Mouse (Mus musculus): Measurements from ENCODE around the gene Naaladl2. TPM values are rescaled to one million over a fixed set of nuclear protein-coding genes. Genes with fewer than 3 reads are reported as not detected.

Naaladl2 gene
- total and polyA plus RNA-seq, 3 experiments = 0.05 TPM; not detected in 2

GRCm38 (mm10) chr3:24787451-24788148 lies 356.5 kb downstream of the Naaladl2 start:
- no peaks in the 10 kb centered on the region for H3K9me3 ChIP-seq (replicated peaks)
- H3K4me3 ChIP-seq (ENCODE audit: low read depth, low read length) = no peak overlapping the region
- H3K4me1 ChIP-seq (ENCODE audit: insufficient read depth, low read depth, low read length) = peaks cover 4% of the 10 kb centered on the region
- H3K27me3 ChIP-seq (ENCODE audit: insufficient read depth, low read length) = peaks cover 5% of the 10 kb centered on the region; the same call in 1 of the 2 replicates
- no peak for TF ChIP-seq CTCF (IDR thresholded peaks at IDR 0.05; ENCODE audit: low read depth, low read length)
- no peak for TF ChIP-seq POLR2AphosphoS5 (IDR thresholded peaks at IDR 0.05; ENCODE audit: insufficient replicate concordance, low read depth, low read length)
- no peak for TF ChIP-seq GATA1 (IDR thresholded peaks at IDR 0.05; ENCODE audit: borderline replicate concordance, low read length)
- no peak for TF ChIP-seq GATA2 (IDR thresholded peaks at IDR 0.05; ENCODE audit: borderline replicate concordance, low read depth, low read length)
- no peak for TF ChIP-seq TAL1 (conservative IDR thresholded peaks at IDR 0.05; ENCODE audit: low read depth, low read length)
- no peaks in the 10 kb centered on the region for H3K36me3 ChIP-seq (replicated peaks)
- DNase-seq (ENCODE audit: low spot score) (no peak), ATAC-seq (ENCODE audit: extremely low read depth, insufficient number of reproducible peaks, low FRiP score, poor library complexity, severe bottlenecking) (no peak)

GRCm38 (mm10) chr3:24784108-24784507 lies 360.0 kb downstream of the Naaladl2 start:
- Histone ChIP-seq H3K4me3 (ENCODE audit: low read depth, low read length) (no peak overlapping the region), H3K36me3 (replicated peaks) (no peaks in the 10 kb centered on the region), H3K4me1 (ENCODE audit: insufficient read depth, low read depth, low read length) (peaks cover 4% of the 10 kb centered on the region), H3K9me3 (replicated peaks) (no peaks in the 10 kb centered on the region), H3K27me3 (ENCODE audit: insufficient read depth, low read length) (peaks cover 5% of the 10 kb centered on the region; the same call in 1 of the 2 replicates)
- ATAC-seq (ENCODE audit: extremely low read depth, insufficient number of reproducible peaks, low FRiP score, poor library complexity, severe bottlenecking) = no peak
- DNase-seq (ENCODE audit: low spot score) = no peak
- TF ChIP-seq GATA2 (IDR thresholded peaks at IDR 0.05; ENCODE audit: borderline replicate concordance, low read depth, low read length) (no peak), POLR2AphosphoS5 (IDR thresholded peaks at IDR 0.05; ENCODE audit: insufficient replicate concordance, low read depth, low read length) (no peak), CTCF (IDR thresholded peaks at IDR 0.05; ENCODE audit: low read depth, low read length) (no peak), GATA1 (IDR thresholded peaks at IDR 0.05; ENCODE audit: borderline replicate concordance, low read length) (no peak)

GRCm38 (mm10) chr3:24783462-24783829 lies 360.6 kb downstream of the Naaladl2 start:
- ATAC-seq (ENCODE audit: extremely low read depth, insufficient number of reproducible peaks, low FRiP score, poor library complexity, severe bottlenecking) = no peak
- no peak for TF ChIP-seq CTCF (IDR thresholded peaks at IDR 0.05; ENCODE audit: low read depth, low read length)
- no peak for TF ChIP-seq GATA2 (IDR thresholded peaks at IDR 0.05; ENCODE audit: borderline replicate concordance, low read depth, low read length)
- no peak for TF ChIP-seq GATA1 (IDR thresholded peaks at IDR 0.05; ENCODE audit: borderline replicate concordance, low read length)
- TF ChIP-seq TAL1 (conservative IDR thresholded peaks at IDR 0.05; ENCODE audit: low read depth, low read length) = no peak
- no peak for TF ChIP-seq POLR2AphosphoS5 (IDR thresholded peaks at IDR 0.05; ENCODE audit: insufficient replicate concordance, low read depth, low read length)
- Histone ChIP-seq H3K9me3 (replicated peaks) (no peaks in the 10 kb centered on the region), H3K4me1 (ENCODE audit: insufficient read depth, low read depth, low read length) (peaks cover 4% of the 10 kb centered on the region), H3K4me3 (ENCODE audit: low read depth, low read length) (no peak overlapping the region; the same call in 1 of the 2 replicates), H3K36me3 (replicated peaks) (no peaks in the 10 kb centered on the region), H3K27me3 (ENCODE audit: insufficient read depth, low read length) (peaks cover 5% of the 10 kb centered on the region; the same call in 1 of the 2 replicates)
- DNase-seq (ENCODE audit: low spot score) = no peak

- Histone ChIP-seq H3K4me1 (ENCODE audit: insufficient read depth, low read depth, low read length) (peaks cover 4% of the 10 kb centered on the region), H3K36me3 (replicated peaks) (no peaks in the 10 kb centered on the region), H3K9me3 (replicated peaks) (no peaks in the 10 kb centered on the region), H3K27me3 (ENCODE audit: insufficient read depth, low read length) (peaks cover 5% of the 10 kb centered on the region; the same call in 1 of the 2 replicates), H3K4me3 (ENCODE audit: low read depth, low read length) (no peak overlapping the region; the same call in 1 of the 2 replicates)
- TF ChIP-seq TAL1 (conservative IDR thresholded peaks at IDR 0.05; ENCODE audit: low read depth, low read length) (no peak), GATA2 (IDR thresholded peaks at IDR 0.05; ENCODE audit: borderline replicate concordance, low read depth, low read length) (no peak), CTCF (IDR thresholded peaks at IDR 0.05; ENCODE audit: low read depth, low read length) (no peak)
- DNase-seq (ENCODE audit: low spot score) (no peak), ATAC-seq (ENCODE audit: extremely low read depth, insufficient number of reproducible peaks, low FRiP score, poor library complexity, severe bottlenecking) (no peak; the same call in 1 of the 2 replicates)
Observed at GRCm38 (mm10) chr3:24782784-24783461, 361.1 kb downstream of the Naaladl2 start.

- Histone ChIP-seq H3K4me1 (ENCODE audit: insufficient read depth, low read depth, low read length) (peaks cover 4% of the 10 kb centered on the region), H3K27me3 (ENCODE audit: insufficient read depth, low read length) (peaks cover 5% of the 10 kb centered on the region; the same call in 1 of the 2 replicates), H3K4me3 (ENCODE audit: low read depth, low read length) (no peak overlapping the region), H3K36me3 (replicated peaks) (no peaks in the 10 kb centered on the region), H3K9me3 (replicated peaks) (no peaks in the 10 kb centered on the region)
- DNase-seq (ENCODE audit: low spot score) (no peak), ATAC-seq (ENCODE audit: extremely low read depth, insufficient number of reproducible peaks, low FRiP score, poor library complexity, severe bottlenecking) (no peak)
- TF ChIP-seq CTCF (IDR thresholded peaks at IDR 0.05; ENCODE audit: low read depth, low read length) (no peak), TAL1 (conservative IDR thresholded peaks at IDR 0.05; ENCODE audit: low read depth, low read length) (no peak), GATA1 (IDR thresholded peaks at IDR 0.05; ENCODE audit: borderline replicate concordance, low read length) (no peak), POLR2AphosphoS5 (IDR thresholded peaks at IDR 0.05; ENCODE audit: insufficient replicate concordance, low read depth, low read length) (no peak), GATA2 (IDR thresholded peaks at IDR 0.05; ENCODE audit: borderline replicate concordance, low read depth, low read length) (no peak)
Observed at GRCm38 (mm10) chr3:24781687-24782086, 362.4 kb downstream of the Naaladl2 start.

- peaks cover 5% of the 10 kb centered on the region; the same call in 1 of the 2 replicates for H3K27me3 ChIP-seq (ENCODE audit: insufficient read depth, low read length)
- no peaks in the 10 kb centered on the region for H3K9me3 ChIP-seq (replicated peaks)
- DNase-seq (ENCODE audit: low spot score) (no peak), ATAC-seq (ENCODE audit: extremely low read depth, insufficient number of reproducible peaks, low FRiP score, poor library complexity, severe bottlenecking) (no peak)
- H3K4me1 ChIP-seq (ENCODE audit: insufficient read depth, low read depth, low read length) = peaks cover 4% of the 10 kb centered on the region
- no peak for TF ChIP-seq GATA1 (IDR thresholded peaks at IDR 0.05; ENCODE audit: borderline replicate concordance, low read length)
- no peak for TF ChIP-seq CTCF (IDR thresholded peaks at IDR 0.05; ENCODE audit: low read depth, low read length)
- TF ChIP-seq GATA2 (IDR thresholded peaks at IDR 0.05; ENCODE audit: borderline replicate concordance, low read depth, low read length) = no peak
- TF ChIP-seq TAL1 (conservative IDR thresholded peaks at IDR 0.05; ENCODE audit: low read depth, low read length) = no peak
- TF ChIP-seq POLR2AphosphoS5 (IDR thresholded peaks at IDR 0.05; ENCODE audit: insufficient replicate concordance, low read depth, low read length) = no peak
- H3K4me3 ChIP-seq (ENCODE audit: low read depth, low read length) = no peak overlapping the region
- H3K36me3 ChIP-seq (replicated peaks) = no peaks in the 10 kb centered on the region
Observed at GRCm38 (mm10) chr3:24778416-24778815, 365.6 kb downstream of the Naaladl2 start.

Measured in G1E (cell line).